Mouse (Mus musculus): ENCODE results near the gene Gper1.

DNA sequence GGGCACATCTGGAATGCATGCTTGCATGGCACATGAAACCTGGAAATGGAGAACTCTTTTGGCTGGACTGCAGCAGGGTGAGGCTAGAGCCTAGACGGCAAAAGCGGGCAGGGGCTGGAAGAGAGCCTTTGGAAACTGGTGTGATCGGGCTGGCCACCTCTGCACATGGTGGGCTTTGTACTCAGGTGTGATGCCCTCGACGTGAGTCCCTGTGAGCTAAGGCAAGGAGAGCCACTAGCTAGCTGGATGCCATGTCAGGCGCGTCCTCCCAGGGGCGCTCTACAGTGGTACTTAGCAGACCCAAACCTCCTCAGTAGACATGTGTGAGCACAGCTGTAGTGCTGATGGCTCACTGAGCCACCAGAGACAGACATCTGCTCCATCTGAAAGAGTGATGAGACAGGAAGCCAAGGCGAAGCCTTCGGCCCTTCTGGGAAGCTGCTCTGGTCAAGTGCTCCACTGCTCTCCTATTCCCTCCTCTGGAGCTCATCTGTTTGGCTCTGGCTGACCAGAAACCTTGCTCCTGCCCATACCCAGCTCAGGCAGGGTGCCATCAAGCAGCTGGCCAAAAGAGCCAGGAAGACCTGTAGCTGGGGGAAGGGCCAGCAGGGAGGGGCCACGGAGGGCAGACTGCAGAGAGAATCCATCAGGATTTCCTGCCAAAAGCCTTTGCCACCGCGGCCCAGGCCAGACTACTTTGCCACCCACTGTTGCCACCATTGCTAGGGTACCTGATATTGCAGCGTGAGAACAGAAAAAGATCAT, 15.6 kb upstream of the Gper1 start:
- TF ChIP-seq CTCF (IDR thresholded peaks at IDR 0.05; ENCODE audit: low read depth, low read length) (no peak), TAL1 (conservative IDR thresholded peaks at IDR 0.05; ENCODE audit: low read depth, low read length) (no peak), POLR2AphosphoS5 (IDR thresholded peaks at IDR 0.05; ENCODE audit: insufficient replicate concordance, low read depth, low read length) (no peak), GATA1 (IDR thresholded peaks at IDR 0.05; ENCODE audit: borderline replicate concordance, low read length) (no peak)

Data from G1E (cell line).